Mouse (Mus musculus) neutrophil, adult 65 days (primary cell): ENCODE measurements around the gene Tbc1d2b. TPM values are rescaled to one million over a fixed set of nuclear protein-coding genes. Genes with fewer than 3 reads are reported as not detected.

ENCODE experiments used
- total RNA-seq: library from RNA; stranded (reverse); gene quantifications from 2 replicates; pipeline ENCODE4 v1.2.4, GENCODE M21; 2023

Gene Tbc1d2b
- total RNA-seq: 66.4 and 84.9 TPM in 2 replicates

DNA sequence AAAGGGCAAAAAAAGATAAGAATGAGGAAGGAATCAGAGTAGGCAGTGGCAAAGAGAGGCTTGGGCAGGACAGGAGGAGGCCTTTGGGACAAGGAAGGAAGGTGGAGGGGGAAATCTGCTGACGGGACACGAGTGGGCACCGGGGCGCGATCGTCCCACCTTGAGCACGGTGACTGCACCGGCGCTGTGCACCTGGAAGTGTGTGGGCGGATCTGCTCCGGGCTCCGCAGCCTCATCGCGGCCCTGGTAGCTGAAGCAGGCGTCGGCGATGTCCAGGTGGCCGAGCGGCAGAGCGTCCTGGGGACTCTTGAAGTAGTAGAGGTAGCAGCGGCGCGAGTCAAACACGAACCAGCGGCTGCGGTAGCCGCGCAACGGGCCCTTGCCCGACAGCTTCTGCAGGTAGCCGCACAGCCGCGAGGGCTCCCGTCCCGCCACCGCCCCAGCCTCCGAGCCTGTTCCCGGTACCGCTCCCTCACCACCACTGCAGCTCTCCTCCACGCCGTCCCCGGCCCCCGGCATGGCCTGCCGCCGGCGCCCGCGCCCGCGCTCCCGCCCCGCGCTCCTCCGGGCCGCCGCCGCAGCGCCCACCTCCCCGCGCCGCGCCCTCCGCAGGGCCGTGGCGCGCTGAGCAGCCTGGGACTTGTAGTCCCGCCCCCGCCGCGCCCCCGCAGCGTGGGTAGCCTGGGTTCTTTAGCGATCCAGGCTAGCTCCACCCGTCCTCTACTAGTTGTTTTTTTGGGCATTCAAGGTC is at the start of gene Tbc1d2b:
Gene Tbc1d2b, minus strand, starts transcription at position 612 of the 751 bp plus-strand sequence.

DNA sequence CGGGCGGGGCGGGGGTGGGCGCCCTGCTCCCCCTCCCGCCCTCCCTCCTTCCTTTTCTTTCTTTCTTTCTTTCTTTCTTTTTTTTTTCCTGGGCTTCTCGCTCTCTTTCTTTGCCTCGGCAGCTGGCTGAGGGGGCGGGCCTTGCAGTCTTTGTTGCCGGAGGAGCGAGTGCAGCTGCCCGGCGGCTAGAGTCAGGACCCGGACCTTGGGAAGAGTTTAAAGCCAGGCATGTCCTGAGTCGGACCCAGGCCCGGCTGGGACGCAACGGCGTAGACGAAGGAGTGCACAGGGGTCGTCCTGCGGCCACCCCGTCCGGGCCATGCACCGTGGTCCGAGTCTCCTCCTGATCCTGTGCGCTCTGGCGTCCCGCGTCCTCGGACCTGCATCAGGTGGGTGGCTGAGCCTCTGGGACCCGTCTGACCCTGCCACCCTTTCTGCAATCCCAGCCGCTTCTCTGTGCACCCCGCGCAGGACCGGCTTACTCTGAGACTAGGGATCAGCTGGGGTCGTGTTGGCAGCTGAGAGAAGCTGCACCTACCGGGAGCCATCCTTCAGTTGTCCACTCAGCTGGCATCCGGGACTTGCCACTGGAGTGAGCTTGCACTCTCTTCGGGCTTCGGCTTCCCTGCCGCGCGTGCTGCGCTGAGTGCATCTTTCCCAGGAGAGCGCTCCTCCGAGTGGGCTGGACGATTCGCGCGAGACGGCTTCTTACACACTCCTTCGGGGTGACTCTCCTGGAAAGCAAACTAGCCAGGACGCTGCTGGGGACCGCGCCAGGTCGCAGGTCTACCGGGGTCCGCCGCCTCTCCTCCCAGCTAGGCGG is 107.5 kb downstream of the Tbc1d2b start, which contains the start of gene Adamts7:
Gene Adamts7, plus strand, starts transcription at position 144 of the 823 bp plus-strand sequence.

Other genes starting within 250 kb of the Tbc1d2b start
- gene Ctsh, start 216.7 kb downstream of the Tbc1d2b start, total RNA-seq: 224 and 273 TPM in 2 replicates
- gene Morf4l1, start 156.0 kb downstream of the Tbc1d2b start, total RNA-seq: 271 and 333 TPM in 2 replicates
- gene Adamts7, start 107.7 kb downstream of the Tbc1d2b start, total RNA-seq: 2.5 and 3.7 TPM in 2 replicates